Mouse (Mus musculus) ES-E14 (cell line): ENCODE results near the gene Tfap2b. TPM values are rescaled to one million over a fixed set of nuclear protein-coding genes. Genes with fewer than 3 reads are reported as not detected.

ENCODE experiments used
- DNase-seq: peaks from one replicate; pipeline ENCODE4 v3.0.0-alpha.2; 2013; ENCODE audit warnings: low read depth, low spot score
- H3K27ac ChIP-seq: 2 replicates; pipeline ENCODE4 v1.5.1; 2012; ENCODE audit warnings: low read depth, mild to moderate bottlenecking, low read length, moderate library complexity, mixed read lengths; ENCODE audit not compliant: poor library complexity, insufficient read depth, severe bottlenecking
- H3K36me3 ChIP-seq: 2 replicates; pipeline ENCODE4 v1.6.1; 2012; ENCODE audit warnings: mild to moderate bottlenecking, low read length, moderate library complexity, mixed read lengths; ENCODE audit not compliant: control insufficient read depth, poor library complexity, insufficient read depth, severe bottlenecking
- H3K4me1 ChIP-seq, 2 experiments: fragments of 150-350 bp in 1 of 2; sonication (generic) in 1 of 2; 2 replicates each; pipeline ENCODE4 v1.6.1; 2012; ENCODE audit warnings: low read length in 2 of 2, mild to moderate bottlenecking in 1 of 2, mixed read lengths in 1 of 2; ENCODE audit not compliant: control insufficient read depth in 2 of 2, insufficient read depth in 2 of 2, poor library complexity in 1 of 2
- H3K4me3 ChIP-seq, 2 experiments: fragments of 150-350 bp in 1 of 2; sonication (generic) in 1 of 2; 2 replicates each; pipeline ENCODE4 v1.5.1; 2012; ENCODE audit warnings: low read length in 2 of 2, low read depth in 1 of 2, mild to moderate bottlenecking in 1 of 2, mixed read lengths in 1 of 2; ENCODE audit not compliant: insufficient read depth in 1 of 2, poor library complexity in 1 of 2, severe bottlenecking in 1 of 2
- H3K9ac ChIP-seq: 2 replicates; pipeline ENCODE4 v1.6.1; 2012; ENCODE audit warnings: low read depth, mild to moderate bottlenecking, low read length, mixed read lengths; ENCODE audit not compliant: poor library complexity, insufficient read depth, severe bottlenecking
- H3K9me3 ChIP-seq: fragments of 150-350 bp; sonication (generic); 2 replicates; pipeline ENCODE4 v1.6.1; 2012; ENCODE audit warnings: low read depth, mild to moderate bottlenecking, low read length; ENCODE audit not compliant: control insufficient read depth, insufficient read depth
- CHD2 ChIP-seq: IDR thresholded peaks from 2 replicates; pipeline ENCODE4 v1.6.1; 2014; ENCODE audit warnings: mild to moderate bottlenecking, low read depth, low read length, inconsistent platforms
- HCFC1 ChIP-seq: IDR thresholded peaks from 2 replicates; pipeline ENCODE4 v1.6.1; 2012; ENCODE audit warnings: low read length, inconsistent platforms, borderline replicate concordance; ENCODE audit not compliant: insufficient read depth
- MAFK ChIP-seq: IDR thresholded peaks from 2 replicates; pipeline ENCODE4 v1.6.1; 2014; ENCODE audit warnings: mild to moderate bottlenecking, low read depth, low read length, inconsistent platforms; ENCODE audit not compliant: insufficient read depth
- ZC3H11A ChIP-seq: IDR thresholded peaks from 2 replicates; pipeline ENCODE4 v1.6.1; 2012; ENCODE audit warnings: low read depth, mild to moderate bottlenecking, inconsistent platforms, low read length, borderline replicate concordance
- ZNF384 ChIP-seq: IDR thresholded peaks from 2 replicates; pipeline ENCODE4 v1.6.1; 2012; ENCODE audit warnings: low read depth, low read length, inconsistent platforms
- in situ Hi-C, 2 experiments: fragments of 600-800 bp; cut with MboI; formaldehyde crosslinking; loops; one replicate each; pipeline ENCODE4 v1.15.1; 2025; ENCODE audit warnings: low sequenced_read_pairs in 2 of 2, inconsistent platforms in 1 of 2; ENCODE audit not compliant: unreplicated experiment in 2 of 2
- total RNA-seq: library from RNA; depleted of rRNA; stranded (reverse); fragments of 300-350 nt; gene quantifications from 2 replicates; pipeline ENCODE4 v1.2.3, GENCODE M21; 2012

The Tfap2b gene
- total RNA-seq, 1 experiment = not detected

- Histone ChIP-seq H3K4me1 (peaks cover 0 to 2% of the 10 kb centered on the region in 2 experiments; a peak in 1 of 4 replicates), H3K9ac (no peak overlapping the region), H3K4me3 (no peak overlapping the region; a peak in 1 of 4 replicates), H3K36me3 (no peaks in the 10 kb centered on the region), H3K27ac (no peak overlapping the region), H3K9me3 (no peaks in the 10 kb centered on the region)
- no peak for DNase-seq
- no peak for TF ChIP-seq CHD2
- TF ChIP-seq HCFC1 = no peak
- TF ChIP-seq ZC3H11A = no peak
- no peak for TF ChIP-seq MAFK
- TF ChIP-seq ZNF384 = no peak
- in situ Hi-C loops = no loop called here
Observed at GRCm38 (mm10) chr1:19233857-19234256, 25.1 kb downstream of the Tfap2b start.

- Histone ChIP-seq H3K9ac (no peak overlapping the region), H3K4me1 (peaks cover 0 to 2% of the 10 kb centered on the region in 2 experiments; a peak in 1 of 4 replicates), H3K27ac (no peak overlapping the region), H3K4me3 (0 out of 4 replicates have a peak overlapping the region, but pooled peaks of 1 of the 2 experiments have one; percentile 12), H3K36me3 (no peaks in the 10 kb centered on the region), H3K9me3 (no peaks in the 10 kb centered on the region)
- in situ Hi-C loops = no loop called here
- 0 out of 2 replicates have a peak, but pooled peaks have one; percentile 7 for TF ChIP-seq ZNF384
- TF ChIP-seq ZC3H11A = no peak
- DNase-seq = no peak
Observed at GRCm38 (mm10) chr1:19234432-19235205, 25.9 kb downstream of the Tfap2b start.

- no peak for TF ChIP-seq MAFK
- Histone ChIP-seq H3K4me3 (no peak overlapping the region), H3K9ac (no peak overlapping the region), H3K36me3 (no peaks in the 10 kb centered on the region), H3K27ac (no peak overlapping the region), H3K4me1 (peaks cover 0 to 2% of the 10 kb centered on the region in 2 experiments; a peak in 1 of 4 replicates), H3K9me3 (no peaks in the 10 kb centered on the region)
- in situ Hi-C loops = no loop called here
- no peak for DNase-seq
Observed at GRCm38 (mm10) chr1:19236051-19236450, 27.3 kb downstream of the Tfap2b start.

GRCm38 (mm10) chr1:19236591-19236990, 27.9 kb downstream of the Tfap2b start:
- H3K27ac ChIP-seq = no peak overlapping the region
- in situ Hi-C loops = no loop called here
- TF ChIP-seq HCFC1 (no peak), ZC3H11A (no peak)
- no peaks in the 10 kb centered on the region for H3K9me3 ChIP-seq
- no peaks in the 10 kb centered on the region for H3K36me3 ChIP-seq
- no peak overlapping the region for H3K4me3 ChIP-seq
- peaks cover 0 to 2% of the 10 kb centered on the region in 2 experiments; a peak in 1 of 4 replicates for H3K4me1 ChIP-seq
- H3K9ac ChIP-seq = no peak overlapping the region
- DNase-seq = no peak

GRCm38 (mm10) chr1:19237061-19237460, 28.3 kb downstream of the Tfap2b start:
- DNase-seq = no peak
- no peaks in the 10 kb centered on the region for H3K9me3 ChIP-seq
- H3K36me3 ChIP-seq = no peaks in the 10 kb centered on the region
- H3K4me1 ChIP-seq = peaks cover 0 to 2% of the 10 kb centered on the region in 2 experiments; a peak in 1 of 4 replicates
- no peak overlapping the region for H3K9ac ChIP-seq
- H3K4me3 ChIP-seq = no peak overlapping the region
- TF ChIP-seq HCFC1 = no peak
- TF ChIP-seq ZC3H11A = no peak
- no peak for TF ChIP-seq MAFK
- TF ChIP-seq CHD2 = no peak
- no peak for TF ChIP-seq ZNF384
- no peak overlapping the region for H3K27ac ChIP-seq
- in situ Hi-C loops = no loop called here
